Mouse (Mus musculus) forebrain, embryonic 11.5 days (tissue): ENCODE data around the gene Anln. TPM values are rescaled to one million over a fixed set of nuclear protein-coding genes. Genes with fewer than 3 reads are reported as not detected.

Experiments used
- ATAC-seq: fragments of 200-750 bp; cut with Nextera tagmentation; replicated peaks from 2 replicates; pipeline ENCODE4 v1.8.0; 2017; ENCODE audit warnings: moderate TSS enrichment; ENCODE audit not compliant: low FRiP score
- DNase-seq: peaks from one replicate; pipeline ENCODE4 v3.0.0-alpha.2; 2017; ENCODE audit warnings: low spot score
- H3K27ac ChIP-seq: fragments of 300-500 bp; sonication (generic); 2 replicates; pipeline ENCODE4 v1.5.1; 2014; ENCODE audit warnings: low read depth, low read length
- H3K27me3 ChIP-seq: fragments of 300-500 bp; sonication (generic); 2 replicates; pipeline ENCODE4 v1.6.1; 2014; ENCODE audit warnings: mild to moderate bottlenecking, low read length, mixed read lengths; ENCODE audit not compliant: control insufficient read depth, insufficient read depth
- H3K36me3 ChIP-seq: fragments of 300-500 bp; sonication (generic); 2 replicates; pipeline ENCODE4 v1.6.1; 2014; ENCODE audit warnings: mild to moderate bottlenecking, low read length, moderate library complexity, mixed read lengths; ENCODE audit not compliant: control insufficient read depth, insufficient read depth
- H3K4me1 ChIP-seq: fragments of 300-500 bp; sonication (generic); replicated peaks from 2 replicates; pipeline ENCODE4 v1.6.1; 2014; ENCODE audit warnings: low read length, mixed read lengths; ENCODE audit not compliant: control insufficient read depth, insufficient read depth
- H3K4me2 ChIP-seq: fragments of 300-500 bp; sonication (generic); 2 replicates; pipeline ENCODE4 v1.6.1; 2014; ENCODE audit warnings: low read depth, mild to moderate bottlenecking, low read length, moderate library complexity, mixed read lengths; ENCODE audit not compliant: severe bottlenecking
- H3K4me3 ChIP-seq: fragments of 300-500 bp; sonication (generic); 2 replicates; pipeline ENCODE4 v1.5.1; 2014; ENCODE audit warnings: low read depth, low read length
- H3K9ac ChIP-seq: fragments of 300-500 bp; sonication (generic); 2 replicates; pipeline ENCODE4 v1.6.1; 2014; ENCODE audit warnings: low read length
- H3K9me3 ChIP-seq: fragments of 300-500 bp; sonication (generic); 2 replicates; pipeline ENCODE4 v1.6.1; 2016; ENCODE audit warnings: low read length, mixed read lengths; ENCODE audit not compliant: control insufficient read depth
- WGBS: fragments of 180-500 bp; shearing (Covaris S2); extraction: QIAGEN DNeasy Blood & Tissue Kit; methylation state at CpG from one replicate; pipeline ENCODE4 v1.1.7; 2014; 5-methylcytosine and 5-hydroxymethylcytosine counted together
- polyA plus RNA-seq: library from polyadenylated mRNA; unstranded; fragments of >200 nt; fragmentation: Nextera tagmentation; extraction: Ambion mirVana; gene quantifications from 2 replicates; pipeline ENCODE4 v1.2.1, GENCODE M21; 2014

Gene Anln
- polyA plus RNA-seq, 1 experiment from 2014 or later = 48.9 TPM

- Histone ChIP-seq H3K27me3 (no peaks in the 10 kb centered on the region), H3K27ac (0 out of 2 replicates have a peak overlapping the region, but pooled peaks have one; percentile 70), H3K9me3 (peaks cover 4% of the 10 kb centered on the region), H3K4me3 (peak overlapping the region; percentile 93), H3K4me2 (peak overlapping the region; percentile 87), H3K9ac (peak overlapping the region; percentile 99), H3K4me1 (peaks cover 7% of the 10 kb centered on the region; the same call in 1 of the 2 replicates), H3K36me3 (peaks cover 8% of the 10 kb centered on the region)
- ATAC-seq (no peak), DNase-seq (no peak)
- WGBS = 19% methylated on average over 6 of the region's 6 CpGs
Observed at GRCm38 (mm10) chr9:22306726-22307125, 82.3 kb downstream of the Anln start.

- no peak overlapping the region for H3K4me3 ChIP-seq
- no peak overlapping the region for H3K9ac ChIP-seq
- ATAC-seq = no peak
- no peaks in the 10 kb centered on the region for H3K27me3 ChIP-seq
- H3K27ac ChIP-seq = no peak overlapping the region
- peaks cover 4% of the 10 kb centered on the region for H3K9me3 ChIP-seq
- no peak overlapping the region for H3K4me2 ChIP-seq
- WGBS = 83% methylated on average over 1 of the region's 1 CpGs
- peaks cover 19% of the 10 kb centered on the region for H3K36me3 ChIP-seq
- DNase-seq = no peak
- H3K4me1 ChIP-seq = peaks cover 7% of the 10 kb centered on the region; the same call in 1 of the 2 replicates
Observed at GRCm38 (mm10) chr9:22302199-22302598, 86.8 kb downstream of the Anln start.

Other genes with a start within 250 kb of the Anln start
- 59.9 and 62.5 TPM in 2 replicates for gene Pigyl, start 232.3 kb downstream of the Anln start, polyA plus RNA-seq
- 0.17 and 0.90 TPM in 2 replicates for gene Zfp872, start 201.1 kb downstream of the Anln start, polyA plus RNA-seq
- gene Zfp809, start 163.5 kb downstream of the Anln start, polyA plus RNA-seq = 13.5 and 14.7 TPM in 2 replicates
- gene Zfp599, start 129.3 kb downstream of the Anln start, polyA plus RNA-seq = 8.8 and 8.9 TPM in 2 replicates
- gene Zfp810, start 81.5 kb downstream of the Anln start, polyA plus RNA-seq = 30.2 and 33.4 TPM in 2 replicates
- 12.6 and 12.7 TPM in 2 replicates for gene 9530077C05Rik, start 22.3 kb upstream of the Anln start, polyA plus RNA-seq
- not detected in 2 replicates for gene Gm17545, start 65.1 kb upstream of the Anln start, polyA plus RNA-seq
- gene Rp9, start 80.6 kb upstream of the Anln start, polyA plus RNA-seq = 50.7 and 54.5 TPM in 2 replicates
- gene Bbs9, start 86.5 kb upstream of the Anln start, polyA plus RNA-seq = 15.5 and 18.4 TPM in 2 replicates